Mouse (Mus musculus) megakaryocyte, adult 5-6 weeks (primary cell): ENCODE data around the gene Olfr976. TPM values are rescaled to one million over a fixed set of nuclear protein-coding genes. Genes with fewer than 3 reads are reported as not detected.
"Not testable (repeated sequence)": the region's sequence is repeated elsewhere in the genome, so short reads cannot be mapped to it uniquely, and the experiment has no call there.

ENCODE experiments used
- ATAC-seq: 2 replicates; pipeline ENCODE4 v1.8.0; 2016; ENCODE audit warnings: mild to moderate bottlenecking, inconsistent platforms; ENCODE audit not compliant: poor library complexity, severe bottlenecking
- total RNA-seq, 2 experiments: library from RNA; stranded (forward) in 1 of 2; stranded (reverse) in 1 of 2; fragments of 153-499, 151-499 nt in 1 of 2; fragments of 221-1000, 200-1000 nt in 1 of 2; gene quantifications; 2 replicates each; pipeline versions ENCODE4 v1.2.3 to v1.2.4; 2015 to 2017

The Olfr976 gene
- total RNA-seq (2015) (not detected in 2 replicates), total RNA-seq (2017) (not detected in 2 replicates)

- ATAC-seq, result not testable (repeated sequence)
Observed at GRCm38 (mm10) chr9:39961033-39961432, at the start of gene Olfr976. Olfr976 (minus strand) TSS chr9:39961133.

- ATAC-seq, result no peak
Observed at GRCm38 (mm10) chr9:40009482-40009881, 48.5 kb upstream of the Olfr976 start, which contains the start of gene Olfr980. Olfr980 (minus strand) TSS chr9:40009582.

GRCm38 (mm10) chr9:40003365-40003764, 42.4 kb upstream of the Olfr976 start, which contains the start of gene Olfr979:
Olfr979 (minus strand) TSS chr9:40003465.
- ATAC-seq, result no peak

- no peak for ATAC-seq
Observed at GRCm38 (mm10) chr9:39991813-39992212, 30.9 kb upstream of the Olfr976 start, which contains the start of gene Olfr978. Olfr978 (plus strand) TSS chr9:39992113.

GRCm38 (mm10) chr9:39976581-39977145, 15.7 kb upstream of the Olfr976 start:
- ATAC-seq, result not testable (repeated sequence)

GRCm38 (mm10) chr9:39951946-39952345, 9.0 kb downstream of the Olfr976 start, which contains the start of gene Olfr975:
Olfr975 (minus strand) TSS chr9:39952046.
- no peak for ATAC-seq

GRCm38 (mm10) chr9:39937201-39937600, 23.7 kb downstream of the Olfr976 start, which contains the start of gene Olfr974:
Olfr974 (plus strand) TSS chr9:39937501.
- no peak for ATAC-seq

GRCm38 (mm10) chr9:39928837-39929236, 32.1 kb downstream of the Olfr976 start:
- not testable (repeated sequence) for ATAC-seq

GRCm38 (mm10) chr9:39927975-39928836, 32.7 kb downstream of the Olfr976 start:
- not testable (repeated sequence) for ATAC-seq

GRCm38 (mm10) chr9:39909939-39910338, 51.0 kb downstream of the Olfr976 start:
- ATAC-seq, result peak; percentile 94

- ATAC-seq, result no peak
Observed at GRCm38 (mm10) chr9:39907036-39907435, 53.9 kb downstream of the Olfr976 start, which contains the start of gene Olfr229. Olfr229 (plus strand) TSS chr9:39907336.

GRCm38 (mm10) chr9:39905106-39905505, 55.8 kb downstream of the Olfr976 start:
- peak; percentile 90 for ATAC-seq

Other genes starting within 250 kb of the Olfr976 start
- not detected in 2 replicates for gene Olfr965, start 249.8 kb downstream of the Olfr976 start, total RNA-seq (2015)
- gene Olfr965, start 249.8 kb downstream of the Olfr976 start, total RNA-seq (2017), result 1.5 TPM in 1 of 2 replicates, not detected in the other
- gene Olfr150, start 230.2 kb downstream of the Olfr976 start, total RNA-seq (2015), result not detected in 2 replicates
- not detected in 2 replicates for gene Olfr150, start 230.2 kb downstream of the Olfr976 start, total RNA-seq (2017)
- not detected in 2 replicates for gene Olfr967, start 214.9 kb downstream of the Olfr976 start, total RNA-seq (2015)
- not detected in 2 replicates for gene Olfr967, start 214.9 kb downstream of the Olfr976 start, total RNA-seq (2017)
- gene Olfr968, start 177.9 kb downstream of the Olfr976 start, total RNA-seq (2015), result not detected in 2 replicates
- not detected in 2 replicates for gene Olfr968, start 177.9 kb downstream of the Olfr976 start, total RNA-seq (2017)
- gene Olfr969, start 170.2 kb downstream of the Olfr976 start, total RNA-seq (2015), result not detected in 2 replicates
- not detected in 2 replicates for gene Olfr969, start 170.2 kb downstream of the Olfr976 start, total RNA-seq (2017)
- not detected in 2 replicates for gene Olfr970, start 152.3 kb downstream of the Olfr976 start, total RNA-seq (2015)
- gene Olfr970, start 152.3 kb downstream of the Olfr976 start, total RNA-seq (2017), result not detected in 2 replicates
- gene Olfr971, start 124.3 kb downstream of the Olfr976 start, total RNA-seq (2015), result not detected in 2 replicates
- gene Olfr971, start 124.3 kb downstream of the Olfr976 start, total RNA-seq (2017), result not detected in 2 replicates
- not detected in 2 replicates for gene Olfr972, start 94.7 kb downstream of the Olfr976 start, total RNA-seq (2015)
- not detected in 2 replicates for gene Olfr972, start 94.7 kb downstream of the Olfr976 start, total RNA-seq (2017)
- gene Olfr229, start 53.8 kb downstream of the Olfr976 start, total RNA-seq (2015), result not detected in 2 replicates
- not detected in 2 replicates for gene Olfr229, start 53.8 kb downstream of the Olfr976 start, total RNA-seq (2017)
- gene Olfr974, start 23.6 kb downstream of the Olfr976 start, total RNA-seq (2015), result not detected in 2 replicates
- gene Olfr974, start 23.6 kb downstream of the Olfr976 start, total RNA-seq (2017), result not detected in 2 replicates
- not detected in 2 replicates for gene Olfr975, start 9.1 kb downstream of the Olfr976 start, total RNA-seq (2015)
- not detected in 2 replicates for gene Olfr975, start 9.1 kb downstream of the Olfr976 start, total RNA-seq (2017)
- gene Olfr978, start 31.0 kb upstream of the Olfr976 start, total RNA-seq (2015), result not detected in 2 replicates
- not detected in 2 replicates for gene Olfr978, start 31.0 kb upstream of the Olfr976 start, total RNA-seq (2017)
- not detected in 2 replicates for gene Olfr979, start 42.3 kb upstream of the Olfr976 start, total RNA-seq (2015)
- gene Olfr979, start 42.3 kb upstream of the Olfr976 start, total RNA-seq (2017), result not detected in 2 replicates
- not detected in 2 replicates for gene Olfr980, start 48.4 kb upstream of the Olfr976 start, total RNA-seq (2015)
- not detected in 2 replicates for gene Olfr980, start 48.4 kb upstream of the Olfr976 start, total RNA-seq (2017)
- not detected in 2 replicates for gene Olfr981, start 60.3 kb upstream of the Olfr976 start, total RNA-seq (2015)
- not detected in 2 replicates for gene Olfr981, start 60.3 kb upstream of the Olfr976 start, total RNA-seq (2017)
- gene Olfr982, start 112.7 kb upstream of the Olfr976 start, total RNA-seq (2015), result not detected in 2 replicates
- not detected in 2 replicates for gene Olfr982, start 112.7 kb upstream of the Olfr976 start, total RNA-seq (2017)
- not detected in 2 replicates for gene Olfr983, start 132.5 kb upstream of the Olfr976 start, total RNA-seq (2015)
- gene Olfr983, start 132.5 kb upstream of the Olfr976 start, total RNA-seq (2017), result not detected in 2 replicates
- not detected in 2 replicates for gene Olfr984, start 153.1 kb upstream of the Olfr976 start, total RNA-seq (2015)
- gene Olfr984, start 153.1 kb upstream of the Olfr976 start, total RNA-seq (2017), result 0.04 TPM in 1 of 2 replicates, not detected in the other
- gene Olfr985, start 169.1 kb upstream of the Olfr976 start, total RNA-seq (2015), result not detected in 2 replicates
- gene Olfr985, start 169.1 kb upstream of the Olfr976 start, total RNA-seq (2017), result not detected in 2 replicates
- gene Tmem225, start 187.0 kb upstream of the Olfr976 start, total RNA-seq (2015), result not detected in 2 replicates
- not detected in 2 replicates for gene Tmem225, start 187.0 kb upstream of the Olfr976 start, total RNA-seq (2017)
- not detected in 2 replicates for gene Olfr986, start 219.8 kb upstream of the Olfr976 start, total RNA-seq (2015)
- not detected in 2 replicates for gene Olfr986, start 219.8 kb upstream of the Olfr976 start, total RNA-seq (2017)
- gene Zfp202, start 231.2 kb upstream of the Olfr976 start, total RNA-seq (2015), result 1.9 and 2.0 TPM in 2 replicates
- 1.4 and 1.6 TPM in 2 replicates for gene Zfp202, start 231.2 kb upstream of the Olfr976 start, total RNA-seq (2017)